Mouse (Mus musculus) urinary bladder, adult 18-20 months (tissue): Measurements from ENCODE around the gene Atp1a1.

Source experiments
- DNase-seq, 2 experiments: peaks; one replicate each; pipeline ENCODE4 v3.0.0; 2022; ENCODE audit warnings: low spot score in 2 of 2, mixed read lengths in 2 of 2

Gene Atp1a1

DNA sequence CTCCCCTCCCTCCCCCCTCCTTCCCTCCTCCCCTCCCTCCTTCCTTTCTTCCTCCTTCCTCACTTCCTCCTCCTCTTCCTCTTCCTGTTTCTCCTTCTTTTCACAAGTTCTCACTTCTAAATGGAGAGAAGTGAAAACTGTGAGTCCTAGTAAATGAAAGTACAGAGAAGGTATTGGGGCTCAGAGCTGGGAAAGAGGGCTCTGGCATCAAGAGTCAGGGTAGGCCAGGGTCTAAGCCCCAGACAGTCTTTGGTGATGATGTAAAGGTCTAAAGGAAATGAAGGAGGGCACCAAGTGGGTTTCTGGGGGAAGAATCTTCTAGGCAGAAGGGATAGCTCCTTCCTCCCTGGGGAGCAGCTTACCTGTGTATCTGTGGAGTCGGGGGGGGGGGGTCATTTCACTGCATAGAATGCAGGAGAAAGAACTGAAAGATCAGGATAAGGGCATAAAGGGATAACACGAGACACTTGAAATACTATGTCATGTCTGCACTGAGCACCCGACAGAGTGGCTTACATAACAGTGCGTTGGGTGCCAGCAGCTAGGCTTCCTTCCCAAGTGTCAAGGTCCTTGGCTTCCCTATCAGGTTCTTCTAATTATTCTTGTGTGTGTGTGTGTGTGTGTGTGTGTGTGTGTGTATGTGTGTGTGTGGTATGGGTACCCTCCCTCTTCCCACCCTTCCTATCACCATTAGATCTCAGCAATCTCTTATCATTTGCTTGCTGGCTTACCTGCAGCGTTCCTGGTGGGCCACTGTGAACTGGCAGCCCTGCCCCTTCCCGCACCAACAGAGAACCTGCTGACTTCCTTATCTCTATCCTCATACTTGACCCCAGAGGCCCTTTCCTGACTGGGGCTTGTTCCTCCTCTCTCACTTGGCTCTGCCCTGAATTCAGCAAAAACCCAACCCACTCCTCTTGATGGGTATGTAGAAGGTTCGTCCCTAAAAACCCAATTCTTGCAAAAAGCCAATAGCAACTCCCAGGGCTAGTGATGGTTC, 51.6 kb downstream of the Atp1a1 start:
- no peak for DNase-seq

DNA sequence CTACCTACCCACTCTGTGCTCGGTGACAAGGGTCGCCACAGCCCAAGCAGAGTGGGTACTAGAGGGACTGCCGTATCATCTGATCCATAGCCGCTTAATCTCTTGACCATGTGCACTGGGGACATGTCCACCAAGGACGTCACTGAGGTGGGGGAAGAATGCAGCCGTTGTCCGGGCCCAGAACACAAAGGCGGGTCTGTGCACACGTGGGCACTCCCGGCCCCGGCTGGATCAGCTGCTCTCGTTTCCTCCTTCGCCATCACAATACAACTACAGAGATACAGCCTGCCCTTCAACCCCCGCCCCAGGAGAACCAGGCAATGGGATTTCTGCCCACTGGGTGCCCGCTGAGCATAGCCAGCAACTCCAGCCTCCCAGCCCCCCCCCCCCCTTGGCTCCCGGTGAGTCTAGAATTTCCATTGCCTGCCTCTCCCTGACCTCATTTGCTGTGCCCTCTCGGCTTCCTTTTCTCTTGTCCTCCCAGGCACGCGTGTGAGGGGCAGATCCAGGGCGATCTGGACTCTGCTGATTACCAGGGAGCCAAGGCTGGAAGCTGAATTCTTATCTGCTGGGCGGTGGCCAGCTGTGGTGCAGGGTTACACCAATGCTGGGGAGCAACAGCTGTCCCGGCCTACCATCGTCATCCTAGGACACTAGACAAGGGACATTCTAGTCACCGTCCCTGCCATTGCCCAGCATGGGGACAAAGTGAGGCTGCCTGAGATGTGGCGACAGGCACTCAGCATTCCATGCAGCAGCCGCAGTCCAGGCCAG, 52.8 kb downstream of the Atp1a1 start:
- no peak for DNase-seq

DNA sequence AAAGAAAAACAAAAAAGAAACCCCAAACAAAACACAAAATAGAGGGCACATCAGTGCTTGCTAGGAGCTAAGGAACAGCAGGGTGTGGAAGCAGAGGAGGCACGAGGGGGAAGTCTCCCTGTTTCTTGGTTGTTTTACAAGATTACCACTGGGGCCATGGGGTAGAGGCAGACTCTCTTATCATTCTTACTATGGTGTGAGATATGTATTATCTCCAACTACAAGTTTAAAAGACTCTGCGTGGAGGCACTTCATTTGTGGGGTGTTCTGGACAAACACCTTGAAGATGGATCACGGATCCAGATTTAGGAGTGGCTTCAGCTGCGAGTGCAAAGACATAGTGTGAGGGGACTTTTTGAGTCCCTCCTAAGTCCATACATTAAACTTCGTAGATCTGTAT, 54.7 kb downstream of the Atp1a1 start:
- DNase-seq: no peak

DNA sequence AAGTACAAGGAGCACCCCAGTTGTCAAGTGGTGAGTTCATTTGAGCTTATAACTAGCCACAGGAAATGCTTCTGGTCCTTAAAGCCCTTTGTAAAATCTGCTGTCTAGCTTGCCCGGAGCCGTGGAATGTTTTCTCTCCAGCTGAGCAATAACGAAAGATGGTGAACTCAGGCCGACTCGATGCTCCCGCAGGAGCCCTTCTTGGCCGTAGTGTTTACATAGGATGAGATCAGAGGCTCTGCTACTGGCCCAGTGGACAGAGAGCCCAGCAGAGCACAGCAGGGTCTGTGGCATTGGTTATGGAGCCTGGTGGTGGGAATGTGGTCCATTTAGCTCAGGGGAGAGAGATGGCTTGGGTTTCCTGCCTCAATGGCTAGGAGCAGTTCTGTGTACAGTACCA, 60.4 kb downstream of the Atp1a1 start:
- DNase-seq: no peak

- no peak for DNase-seq
Measured at GRCm38 (mm10) chr3:101541571-101541970, 62.9 kb downstream of the Atp1a1 start.

DNA sequence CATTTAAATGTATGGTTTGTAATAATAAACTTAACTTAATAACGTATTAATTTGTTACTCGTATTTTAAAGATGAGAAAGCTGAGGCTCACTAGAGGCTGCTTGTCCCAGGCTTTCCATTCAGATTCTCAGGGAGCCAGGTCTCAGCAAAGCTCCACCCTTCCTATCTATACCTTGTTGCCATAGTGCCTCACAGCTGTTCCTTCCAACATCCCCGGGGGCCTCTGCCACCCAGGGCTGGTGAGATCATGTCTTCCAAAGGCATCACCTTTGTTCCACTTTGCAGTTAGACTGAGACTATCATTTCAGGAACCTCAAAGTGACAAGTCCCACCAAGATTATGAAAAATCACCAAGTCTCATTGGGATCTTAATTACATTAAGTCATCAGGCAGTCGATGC, 63.9 kb downstream of the Atp1a1 start:
- no peak for DNase-seq

DNA sequence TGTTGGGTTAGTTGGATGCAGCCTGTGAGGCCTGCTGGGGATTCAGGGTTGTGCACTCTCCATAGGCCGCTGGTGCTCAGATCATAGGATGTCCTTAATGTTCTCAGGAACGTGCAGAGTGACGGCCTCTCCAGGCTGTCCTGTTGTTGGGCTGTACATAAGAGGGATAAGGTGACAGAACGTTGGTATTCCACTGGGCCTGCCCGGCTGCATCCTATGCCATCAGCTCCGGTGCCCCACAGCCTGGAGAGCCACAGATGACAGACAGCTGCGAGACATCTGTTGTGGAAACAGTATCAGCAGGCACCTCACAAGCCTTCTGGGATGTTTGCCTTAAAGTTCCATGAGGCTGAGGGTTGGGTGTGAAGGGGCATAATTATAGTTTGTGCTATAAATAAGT, 68.2 kb downstream of the Atp1a1 start:
- no peak for DNase-seq

DNA sequence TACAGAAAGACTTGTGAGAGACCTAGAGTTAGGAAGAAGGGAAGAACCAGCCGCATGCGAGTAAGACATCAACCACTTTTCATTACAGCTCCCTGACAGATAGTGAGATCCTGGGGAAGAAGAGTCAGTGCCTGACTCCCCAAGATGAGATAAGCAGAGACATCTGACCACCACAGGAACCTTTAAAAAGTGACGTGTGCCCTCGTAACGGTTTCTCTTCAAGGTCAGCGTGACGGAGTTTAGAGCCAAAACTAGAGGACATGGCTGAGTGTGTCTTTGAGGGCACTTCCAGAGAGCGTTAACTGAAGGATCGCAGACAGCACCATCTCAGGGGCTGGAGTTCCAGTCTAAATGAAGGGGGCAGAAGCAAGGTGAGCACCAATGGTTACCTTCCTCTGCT, 70.2 kb downstream of the Atp1a1 start:
- DNase-seq: no peak

DNA sequence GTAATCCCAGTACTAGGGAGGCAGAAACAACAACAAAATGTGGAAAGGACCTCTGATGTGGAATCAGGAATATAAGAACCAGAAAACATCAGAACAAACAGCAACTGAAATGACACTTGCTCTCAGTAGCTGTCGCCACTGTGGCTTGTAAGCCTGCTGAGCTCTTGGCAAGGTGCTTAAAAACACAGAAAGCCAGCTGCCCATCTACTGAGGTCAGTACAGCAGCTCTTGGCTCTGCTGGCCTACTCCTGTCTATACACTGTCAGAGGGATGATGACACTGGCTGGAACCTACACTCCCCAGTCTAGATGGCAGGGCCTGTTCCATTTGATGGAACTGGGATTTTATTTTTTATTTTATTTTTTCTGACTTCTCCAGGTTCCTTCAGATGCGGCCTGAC, 71.1 kb downstream of the Atp1a1 start:
- DNase-seq: no peak

DNA sequence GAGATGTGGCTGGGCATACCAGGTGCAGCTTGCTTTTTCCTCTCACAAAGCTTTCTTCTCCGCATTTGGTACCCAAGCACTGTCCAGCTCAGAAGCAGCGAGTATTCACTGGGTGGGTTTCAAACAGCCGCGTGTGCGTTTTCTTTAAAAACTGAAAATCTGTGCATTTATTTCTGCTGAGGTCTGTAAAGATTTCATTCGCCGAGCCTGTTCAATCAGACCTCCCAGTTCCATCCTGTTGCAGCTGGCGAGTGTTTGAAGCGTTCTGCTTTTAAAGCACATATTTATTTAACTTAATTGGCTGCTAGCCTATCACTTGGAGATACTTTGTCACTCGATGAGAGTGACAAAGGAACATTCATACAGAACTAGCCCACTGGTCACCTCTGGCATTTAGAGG, 73.6 kb downstream of the Atp1a1 start:
- no peak for DNase-seq

GRCm38 (mm10) chr3:101528900-101529594, 75.4 kb downstream of the Atp1a1 start:
- no peak for DNase-seq

DNA sequence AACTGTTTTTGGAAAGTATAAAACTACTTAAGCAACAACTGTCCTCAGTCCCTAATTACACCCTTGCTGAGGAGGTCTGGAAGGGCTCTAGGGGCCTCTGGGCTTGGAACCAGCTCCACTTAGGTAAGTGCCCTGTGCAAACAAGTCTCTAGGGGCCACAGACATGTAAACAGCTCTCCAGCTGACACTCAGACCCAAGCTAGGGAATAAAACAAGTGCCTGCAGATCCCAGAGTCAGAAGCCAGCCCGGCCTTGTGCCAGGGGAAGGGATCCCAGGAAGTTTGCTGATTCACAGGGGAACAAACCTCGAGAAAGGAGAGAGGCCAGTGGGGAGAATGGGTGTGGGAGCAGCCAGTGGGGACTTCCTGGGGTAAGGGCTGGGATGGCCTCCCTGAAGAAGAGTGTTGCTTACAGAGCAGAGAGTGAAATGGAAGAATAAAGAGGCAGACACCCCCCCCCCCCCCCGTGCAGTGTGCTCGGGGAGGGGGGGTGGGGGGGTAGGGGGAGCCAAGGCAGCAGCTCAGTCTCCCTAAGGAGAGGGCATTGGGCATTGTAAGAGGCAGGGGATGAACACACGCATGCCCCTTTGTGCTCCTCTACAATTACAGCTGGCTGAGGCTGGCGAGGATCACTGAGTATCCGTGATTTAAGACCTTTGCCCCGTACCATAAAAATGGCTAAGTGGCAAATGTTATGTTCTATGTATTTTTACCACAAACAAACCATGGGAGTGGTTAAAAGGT, 76.2 kb downstream of the Atp1a1 start:
- no peak for DNase-seq

DNA sequence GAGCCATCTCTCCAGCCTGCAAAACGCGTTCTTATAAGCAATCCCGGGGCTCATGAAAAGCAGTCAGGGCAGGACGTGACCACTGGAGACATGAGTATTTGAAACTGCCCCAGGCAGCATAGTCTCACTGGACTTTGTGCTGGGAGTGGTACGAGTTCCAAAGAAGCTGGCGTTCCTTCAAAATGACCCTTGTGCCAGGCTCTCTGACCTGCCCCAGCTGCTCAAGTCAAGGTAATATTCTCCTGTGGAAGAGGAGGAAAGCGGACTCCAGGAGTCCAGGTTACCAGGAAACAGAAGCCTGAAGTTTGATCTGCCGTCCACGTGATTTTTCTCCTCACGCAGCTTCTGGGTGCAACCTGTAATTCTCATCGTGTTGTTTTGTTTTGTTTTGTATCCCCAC, 77.9 kb downstream of the Atp1a1 start:
- DNase-seq: no peak
